Mouse (Mus musculus) Muller cell, postnatal 12 days (primary cell): ENCODE results near the gene Mrgprx2.
"Not testable (repeated sequence)": the region's sequence is repeated elsewhere in the genome, so short reads cannot be mapped to it uniquely, and the experiment has no call there.

Source experiments
- DNase-seq: peaks from one replicate; pipeline ENCODE4 v3.0.0-alpha.2; 2015; ENCODE audit errors: inconsistent ontology term

The Mrgprx2 gene

GRCm38 (mm10) chr7:48499221-48499620 is at the start of gene Mrgprx2:
Gene Mrgprx2, minus strand, starts transcription at chr7:48499321.
- DNase-seq = no peak

GRCm38 (mm10) chr7:48456242-48456641 is 42.9 kb downstream of the Mrgprx2 start, which contains the start of gene Mrgprb1:
Gene Mrgprb1, minus strand, starts transcription at chr7:48456342.
- DNase-seq = no peak

GRCm38 (mm10) chr7:48436581-48436980 is 62.5 kb downstream of the Mrgprx2 start:
- DNase-seq = no peak

DNA sequence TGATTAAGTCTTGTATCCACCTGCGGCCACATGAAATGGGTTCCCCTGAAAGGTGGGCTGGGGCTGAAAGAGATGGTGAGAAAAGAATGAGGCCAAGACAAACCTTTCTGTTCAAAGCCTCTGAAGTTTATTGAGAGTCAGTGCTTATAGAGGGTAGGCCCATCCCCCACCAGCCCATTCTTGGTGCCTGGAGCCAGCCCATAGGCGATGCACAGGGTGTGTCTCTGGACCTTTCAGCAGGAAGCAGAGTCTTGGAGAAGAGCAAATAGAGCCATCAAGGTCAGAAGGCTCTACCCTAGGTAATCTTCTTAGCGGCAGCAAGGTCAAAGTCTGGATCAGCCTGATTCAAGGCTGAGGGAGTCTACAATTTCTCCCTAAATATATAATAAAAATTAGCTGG is 63.2 kb downstream of the Mrgprx2 start:
- DNase-seq = not testable (repeated sequence)
